Mouse (Mus musculus) brain, embryonic 14.5 days (tissue): Measurements from ENCODE around the gene Smarca4.

Experiments used
- CTCF ChIP-seq: fragments of 200-500 bp; IDR thresholded peaks from 2 replicates; pipeline ENCODE4 v1.5.1; 2012; ENCODE audit warnings: inconsistent platforms, mild to moderate bottlenecking, moderate library complexity, borderline replicate concordance; ENCODE audit not compliant: insufficient read depth, insufficient read length; ENCODE audit errors: extremely low read depth
- POLR2A ChIP-seq: fragments of 200-500 bp; IDR thresholded peaks from 2 replicates; pipeline ENCODE4 v1.6.1; 2012; ENCODE audit warnings: mild to moderate bottlenecking, inconsistent platforms, borderline replicate concordance; ENCODE audit not compliant: poor library complexity, insufficient read depth, insufficient read length, severe bottlenecking; ENCODE audit errors: extremely low read depth

- TF ChIP-seq POLR2A (no peak), CTCF (no peak)
Observed at GRCm38 (mm10) chr9:21715298-21715697, 99.3 kb downstream of the Smarca4 start.
